Mouse (Mus musculus) cerebellum, adult 8-10 months (tissue): Measurements from ENCODE around the gene Olfr1364.

Source experiments
- DNase-seq: peaks from one replicate; pipeline ENCODE4 v3.0.0; 2022

Gene Olfr1364

DNA sequence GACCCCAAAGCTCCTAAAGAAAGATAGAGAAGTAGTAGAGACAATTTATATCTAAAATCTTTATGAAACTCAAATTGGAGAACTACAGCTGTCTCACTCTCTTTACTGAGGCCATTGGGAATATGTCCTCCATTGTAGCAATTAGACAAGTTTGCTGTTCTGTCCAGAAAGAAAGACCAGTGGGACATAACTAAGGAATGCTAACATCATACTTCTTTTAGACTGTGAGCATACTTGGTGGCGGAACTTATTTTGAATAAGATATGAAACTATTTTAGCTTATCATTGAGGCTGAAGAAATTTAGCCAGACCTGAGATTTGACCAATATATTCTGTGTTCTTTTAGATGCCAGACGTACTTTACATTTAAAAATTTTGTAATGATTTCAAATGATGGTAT lies at the start of gene Olfr1364:
Gene Olfr1364, minus strand, starts transcription at position 101 of the 400 bp plus-strand sequence.
- DNase-seq: no peak

DNA sequence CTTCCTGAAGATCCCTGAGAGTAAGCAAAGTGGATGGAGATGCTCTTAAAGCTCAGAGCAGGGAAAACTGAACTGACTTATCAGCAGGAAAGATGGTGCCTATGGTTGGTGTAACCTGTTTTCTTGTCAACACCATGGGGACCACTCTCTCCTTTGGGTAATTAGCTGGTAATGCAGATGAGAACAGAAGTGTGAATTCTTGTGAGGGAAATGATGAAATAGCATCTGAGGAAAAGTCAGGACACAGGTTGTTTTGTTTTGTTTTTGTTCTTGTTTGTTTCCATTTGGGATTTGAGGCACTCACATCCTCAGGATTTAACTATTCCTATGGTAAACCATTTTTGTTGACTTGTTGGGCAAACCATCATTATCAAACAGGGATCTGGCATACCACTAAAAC lies 32.4 kb upstream of the Olfr1364 start, which contains the start of gene Olfr1362:
Gene Olfr1362, minus strand, starts transcription at position 101 of the 400 bp plus-strand sequence.
- no peak for DNase-seq

DNA sequence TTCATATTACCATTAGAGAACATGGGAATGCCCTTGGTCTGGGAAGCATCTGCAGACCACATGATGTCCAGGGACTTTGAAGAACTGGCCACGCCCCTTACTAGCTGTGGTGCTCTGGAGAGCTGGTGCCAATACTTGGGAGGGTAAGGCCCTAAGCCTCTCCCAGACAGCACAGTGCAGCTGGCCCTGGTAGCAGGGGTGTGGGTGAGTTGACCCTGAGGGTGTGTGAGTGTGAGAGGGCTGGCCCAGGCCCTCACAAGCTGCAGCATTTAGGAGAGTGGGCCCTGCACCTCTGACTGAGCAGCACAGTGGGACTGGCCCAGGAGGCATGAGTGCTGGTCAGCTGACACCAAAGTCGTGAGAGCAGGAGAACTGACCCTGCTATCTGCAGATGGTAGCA lies 10.1 kb upstream of the Olfr1364 start:
- DNase-seq: no peak

DNA sequence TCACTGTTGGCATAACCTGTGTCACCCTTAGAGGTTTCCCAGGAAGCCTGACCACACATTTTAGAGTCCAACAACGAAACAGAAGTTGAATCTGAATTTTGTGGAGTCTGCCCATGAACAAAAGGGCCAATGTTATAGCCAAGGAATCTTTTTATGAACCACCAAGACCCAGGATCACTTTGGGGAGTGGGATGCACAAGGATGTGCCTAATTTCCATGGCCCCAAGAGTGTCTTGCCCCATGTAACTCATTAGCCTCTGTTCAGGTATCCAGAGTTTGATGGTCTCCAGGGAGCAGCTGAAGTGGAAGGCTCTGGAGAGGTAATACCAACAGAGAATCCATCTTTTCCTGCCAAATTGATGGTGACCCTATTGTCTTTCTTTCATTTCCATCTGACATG lies 21.8 kb downstream of the Olfr1364 start, which contains the start of gene Olfr1535:
Gene Olfr1535, minus strand, starts transcription at position 101 of the 400 bp plus-strand sequence.
- no peak for DNase-seq

DNA sequence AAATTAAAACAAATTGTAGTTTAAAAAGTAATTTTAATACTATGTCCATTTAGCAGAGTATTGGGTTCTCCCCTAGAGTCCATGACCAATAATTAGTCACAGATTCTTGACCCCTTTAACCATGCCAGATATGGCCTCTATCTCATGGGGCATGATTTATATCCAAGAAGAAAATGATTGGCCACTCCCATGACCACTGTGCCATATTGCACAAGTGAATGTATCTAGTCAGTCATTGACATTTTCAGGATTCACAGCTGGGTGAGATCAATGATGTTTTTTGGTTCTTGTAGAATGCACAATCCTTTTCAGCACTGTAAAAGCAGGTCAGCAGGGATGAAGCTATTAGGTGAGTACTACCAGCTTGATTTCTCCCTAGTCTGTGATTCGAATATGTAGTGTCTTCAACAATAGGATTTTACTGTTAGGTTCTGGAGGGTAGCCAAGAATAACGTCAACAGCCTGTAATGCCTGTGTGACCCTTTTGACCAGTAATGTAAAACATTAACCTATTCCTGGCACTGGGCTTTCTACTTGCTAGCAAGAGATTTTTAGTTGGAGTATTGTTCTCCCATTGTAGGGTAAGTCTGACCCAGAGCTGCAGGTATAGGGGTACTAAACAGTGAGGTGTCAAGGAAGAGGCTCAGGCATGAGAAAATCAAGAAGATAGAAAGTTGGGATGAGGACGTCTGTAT lies 31.0 kb downstream of the Olfr1364 start:
- DNase-seq: no peak

DNA sequence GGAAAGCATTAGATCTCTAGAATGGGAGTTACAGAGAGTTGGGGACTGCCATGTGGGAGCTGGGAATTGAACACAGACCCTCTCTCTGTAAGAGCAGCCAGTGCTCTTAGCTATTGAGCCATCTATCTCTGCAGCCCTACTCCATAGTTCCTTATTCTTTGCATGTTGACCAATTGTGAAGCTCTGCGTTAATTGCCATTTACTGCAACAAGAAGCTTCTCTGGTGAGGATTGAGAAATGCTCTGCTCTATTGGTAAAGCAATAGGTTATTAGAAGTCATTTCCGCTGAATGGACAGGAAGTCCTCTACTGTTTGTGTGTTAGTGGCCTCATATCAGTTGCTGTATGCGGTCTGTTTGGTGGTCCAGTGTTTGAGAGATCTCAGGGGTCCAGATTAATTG lies 32.1 kb downstream of the Olfr1364 start:
- no peak for DNase-seq

DNA sequence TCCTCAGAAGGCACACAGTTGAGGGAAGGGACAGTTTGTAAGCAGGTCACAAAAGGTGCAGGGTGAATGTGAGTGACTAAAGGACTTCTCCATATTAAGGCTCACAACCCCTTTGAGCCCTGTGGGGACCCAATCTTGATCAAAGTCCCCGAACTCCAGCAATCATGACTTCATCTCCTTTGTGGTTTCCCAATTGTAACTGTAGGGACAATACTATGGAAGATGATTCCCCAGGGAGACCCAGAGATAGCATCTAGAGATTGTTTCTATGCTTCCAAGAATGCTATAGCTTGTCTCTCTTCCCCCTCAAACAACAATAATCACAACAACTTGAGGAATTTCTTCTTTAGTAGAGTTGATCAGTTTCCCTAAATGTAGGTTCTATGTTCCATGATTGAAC lies 38.9 kb downstream of the Olfr1364 start, which contains the start of gene Olfr1366:
Gene Olfr1366, minus strand, starts transcription at position 101 of the 400 bp plus-strand sequence.
- DNase-seq: no peak

DNA sequence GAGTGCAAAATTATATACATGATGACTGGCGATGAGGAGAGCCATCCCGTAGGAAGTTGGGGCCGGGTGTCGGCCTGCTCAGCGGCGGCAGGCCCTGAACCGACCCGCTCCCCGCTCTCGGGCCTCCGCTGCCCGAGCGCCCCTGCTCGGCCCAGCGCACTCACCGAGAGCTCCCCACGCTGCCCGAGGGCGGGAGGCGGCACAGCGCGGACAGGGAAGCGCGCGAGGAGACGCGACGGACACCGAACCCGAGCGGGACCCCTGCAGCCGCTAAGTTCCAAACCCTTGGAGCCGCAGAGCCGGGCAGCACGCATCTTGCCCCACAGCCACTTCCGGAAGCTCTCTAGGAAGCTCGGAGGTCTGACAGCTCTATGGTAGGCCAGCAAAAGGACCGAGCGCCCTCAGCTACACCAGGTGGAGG lies 50.8 kb downstream of the Olfr1364 start, which contains the start of gene Zkscan8:
Gene Zkscan8, minus strand, starts transcription at position 340 of the 421 bp plus-strand sequence.
- DNase-seq: peak; percentile 88

DNA sequence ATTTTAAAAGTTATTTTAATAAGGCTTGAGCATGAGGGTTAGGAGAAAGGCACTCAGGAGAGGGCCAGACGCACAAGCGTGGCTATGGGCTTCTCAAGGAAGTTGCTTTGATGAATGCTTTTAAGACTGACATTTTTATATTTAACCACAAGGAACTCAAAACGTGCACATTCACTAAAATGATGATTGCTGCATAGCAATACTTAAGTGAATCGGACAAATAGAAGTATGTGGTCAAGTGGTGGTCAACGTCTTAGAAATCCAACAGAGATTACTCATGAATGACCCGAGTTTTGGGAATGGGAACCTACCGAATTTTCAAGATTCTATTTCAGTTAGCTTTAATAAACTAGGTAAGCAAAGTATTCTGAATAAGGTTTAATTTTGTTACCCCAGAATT lies 51.4 kb downstream of the Olfr1364 start:
- no peak for DNase-seq
